Mouse (Mus musculus) E14TG2a.4 (cell line): ENCODE data around the gene 1700007K13Rik.

Experiments used
- H3K27me3 ChIP-seq: 2 replicates; pipeline ENCODE4 v1.6.1; 2014; ENCODE audit warnings: low read length, control low read depth; ENCODE audit not compliant: insufficient read depth
- H3K36me3 ChIP-seq: 2 replicates; pipeline ENCODE4 v1.6.1; 2014; ENCODE audit warnings: low read length, control low read depth; ENCODE audit not compliant: insufficient read depth
- H3K4me1 ChIP-seq: replicated peaks from 2 replicates; pipeline ENCODE4 v1.6.1; 2014; ENCODE audit warnings: low read depth, low read length, control low read depth
- H3K4me3 ChIP-seq: replicated peaks from 2 replicates; pipeline ENCODE4 v1.5.1; 2014; ENCODE audit warnings: mild to moderate bottlenecking, low read length
- H3K9me3 ChIP-seq: 2 replicates; pipeline ENCODE4 v1.6.1; 2014; ENCODE audit warnings: low read length, control low read depth
- CTCF ChIP-seq: conservative IDR thresholded peaks from 2 replicates; pipeline ENCODE4 v1.5.1; 2014; ENCODE audit warnings: low read length
- NANOG ChIP-seq: IDR thresholded peaks from 2 replicates; pipeline ENCODE4 v1.6.1; 2014; ENCODE audit warnings: borderline replicate concordance, low read length, mixed read lengths
- POU5F1 ChIP-seq: IDR thresholded peaks from 2 replicates; pipeline ENCODE4 v1.6.1; 2014; ENCODE audit warnings: low read length, borderline replicate concordance

1700007K13Rik gene

DNA sequence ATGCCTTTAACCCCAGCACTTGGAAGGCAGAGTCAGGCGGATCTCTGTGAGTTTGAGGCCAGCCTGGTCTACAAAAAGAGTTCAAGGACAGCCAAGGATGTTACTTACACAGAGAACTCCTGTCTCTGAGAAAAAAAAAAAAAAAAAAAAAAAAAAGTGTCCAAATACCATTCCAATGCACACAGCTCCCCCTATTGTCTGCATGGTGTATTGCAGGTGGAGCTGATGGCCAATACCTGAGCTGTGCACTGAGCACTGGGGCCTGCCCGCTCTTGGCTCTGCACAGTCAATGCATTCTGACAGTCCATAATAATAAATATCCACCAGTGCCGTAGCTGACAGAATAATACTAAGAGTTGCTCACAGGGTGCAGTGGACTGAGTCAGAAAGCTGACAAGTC, 2.2 kb downstream of the 1700007K13Rik start:
- no peaks in the 10 kb centered on the region for H3K9me3 ChIP-seq
- peaks cover 44% of the 10 kb centered on the region for H3K4me1 ChIP-seq
- peak; percentile 95 for TF ChIP-seq CTCF
- TF ChIP-seq NANOG = no peak

DNA sequence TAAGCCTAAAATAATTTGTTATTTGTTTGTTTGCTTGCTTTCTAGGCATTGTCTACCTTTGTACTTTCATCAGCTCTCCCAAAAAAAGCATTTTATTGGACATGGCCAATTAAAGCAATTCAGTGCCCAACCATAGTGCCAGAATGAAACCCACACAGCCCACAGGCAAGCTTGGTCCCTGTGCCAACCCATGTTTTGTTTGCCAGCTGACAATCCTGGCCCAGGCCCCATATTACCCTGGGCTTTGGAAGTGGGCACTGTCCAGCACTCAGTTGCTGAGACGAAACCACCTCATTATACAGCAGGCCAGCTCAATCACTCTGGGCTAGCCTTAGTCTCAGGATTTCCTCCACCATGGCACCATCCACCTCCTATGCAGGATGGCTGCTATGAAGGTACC, 9.5 kb downstream of the 1700007K13Rik start:
- peaks cover 1% of the 10 kb centered on the region; the same call in 1 of the 2 replicates for H3K36me3 ChIP-seq
- H3K27me3 ChIP-seq = peaks cover 11% of the 10 kb centered on the region
- TF ChIP-seq POU5F1 = no peak
- TF ChIP-seq CTCF = no peak
- no peak for TF ChIP-seq NANOG
- H3K9me3 ChIP-seq = no peaks in the 10 kb centered on the region
- H3K4me1 ChIP-seq = peaks cover 27% of the 10 kb centered on the region
- no peak overlapping the region for H3K4me3 ChIP-seq

More for the DNA sequence above, 2.2 kb downstream of the 1700007K13Rik start:
- Histone ChIP-seq H3K4me3 (no peak overlapping the region), H3K27me3 (peaks cover 3% of the 10 kb centered on the region; the same call in 1 of the 2 replicates), H3K36me3 (peaks cover 17% of the 10 kb centered on the region)

DNA sequence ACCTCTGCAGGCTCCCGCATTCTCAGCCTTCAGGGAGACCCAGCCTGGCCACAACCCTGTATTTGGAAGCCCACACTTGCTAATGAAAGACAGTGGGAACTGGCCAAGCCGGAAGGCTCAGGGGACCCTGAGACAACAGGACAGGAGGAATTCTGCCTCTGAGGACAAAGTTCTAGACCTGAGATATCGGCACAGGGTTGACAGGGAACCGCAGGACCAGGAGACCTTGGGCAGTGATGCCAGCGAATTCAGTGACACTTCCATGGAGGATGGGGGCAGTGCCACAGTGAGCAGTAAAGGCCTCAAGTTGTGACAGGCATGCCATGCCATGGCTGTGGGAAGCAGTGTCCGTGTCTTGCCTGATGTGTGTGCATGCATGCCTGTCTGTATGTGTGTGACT, 12.6 kb downstream of the 1700007K13Rik start:
- no peak overlapping the region for H3K4me3 ChIP-seq
- H3K9me3 ChIP-seq = no peaks in the 10 kb centered on the region
- peaks cover 38% of the 10 kb centered on the region for H3K27me3 ChIP-seq
- peaks cover 35% of the 10 kb centered on the region for H3K4me1 ChIP-seq
- no peak for TF ChIP-seq NANOG
- no peak for TF ChIP-seq POU5F1
- no peak for TF ChIP-seq CTCF
- peaks cover 3% of the 10 kb centered on the region; the same call in 1 of the 2 replicates for H3K36me3 ChIP-seq

DNA sequence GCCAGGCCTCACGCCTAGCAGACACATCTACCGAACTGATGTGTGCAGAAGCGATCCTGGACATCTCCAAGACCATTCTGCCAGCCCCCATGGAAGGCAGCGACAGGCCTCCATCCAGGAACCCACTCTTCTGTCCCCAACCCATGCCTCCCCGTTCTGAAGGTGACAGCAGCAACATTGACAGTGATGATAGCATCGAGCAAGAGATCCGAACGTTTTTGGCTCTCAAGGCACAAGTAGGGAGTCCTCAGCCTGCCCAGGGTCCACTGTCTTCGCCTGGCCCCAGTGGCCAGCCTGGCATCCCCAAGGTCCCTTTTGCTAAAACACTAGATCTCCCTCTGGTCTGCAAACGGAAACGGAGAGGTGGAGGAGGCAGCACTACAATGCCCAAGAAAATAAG, 14.5 kb downstream of the 1700007K13Rik start:
- TF ChIP-seq POU5F1 (no peak), NANOG (no peak)
- Histone ChIP-seq H3K4me3 (no peak overlapping the region), H3K9me3 (no peaks in the 10 kb centered on the region), H3K36me3 (peaks cover 3% of the 10 kb centered on the region; the same call in 1 of the 2 replicates), H3K27me3 (peaks cover 53% of the 10 kb centered on the region), H3K4me1 (peaks cover 39% of the 10 kb centered on the region)

DNA sequence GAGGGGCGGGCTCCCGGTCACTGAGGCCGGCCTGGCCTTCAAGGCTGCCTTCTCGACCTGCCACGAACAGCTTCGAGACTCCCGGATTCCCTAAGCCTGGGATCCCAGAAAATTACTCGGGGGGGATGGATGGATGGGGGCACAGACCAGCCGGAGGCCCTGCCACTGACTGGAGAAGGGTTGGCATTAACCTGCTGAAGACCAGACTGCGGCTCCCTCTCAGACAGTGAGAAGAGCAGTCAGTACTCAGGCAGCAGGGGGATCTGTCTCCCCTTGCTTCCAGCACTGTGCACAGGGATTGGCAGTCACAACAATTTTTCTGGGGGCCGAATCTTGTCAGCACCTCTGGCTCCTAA, 18.8 kb downstream of the 1700007K13Rik start:
- Histone ChIP-seq H3K27me3 (peaks cover 80% of the 10 kb centered on the region), H3K9me3 (no peaks in the 10 kb centered on the region), H3K36me3 (peaks cover 3% of the 10 kb centered on the region; the same call in 1 of the 2 replicates), H3K4me3 (peak overlapping the region; percentile 84), H3K4me1 (peaks cover 20% of the 10 kb centered on the region)
- no peak for TF ChIP-seq POU5F1
- no peak for TF ChIP-seq CTCF
- no peak for TF ChIP-seq NANOG

DNA sequence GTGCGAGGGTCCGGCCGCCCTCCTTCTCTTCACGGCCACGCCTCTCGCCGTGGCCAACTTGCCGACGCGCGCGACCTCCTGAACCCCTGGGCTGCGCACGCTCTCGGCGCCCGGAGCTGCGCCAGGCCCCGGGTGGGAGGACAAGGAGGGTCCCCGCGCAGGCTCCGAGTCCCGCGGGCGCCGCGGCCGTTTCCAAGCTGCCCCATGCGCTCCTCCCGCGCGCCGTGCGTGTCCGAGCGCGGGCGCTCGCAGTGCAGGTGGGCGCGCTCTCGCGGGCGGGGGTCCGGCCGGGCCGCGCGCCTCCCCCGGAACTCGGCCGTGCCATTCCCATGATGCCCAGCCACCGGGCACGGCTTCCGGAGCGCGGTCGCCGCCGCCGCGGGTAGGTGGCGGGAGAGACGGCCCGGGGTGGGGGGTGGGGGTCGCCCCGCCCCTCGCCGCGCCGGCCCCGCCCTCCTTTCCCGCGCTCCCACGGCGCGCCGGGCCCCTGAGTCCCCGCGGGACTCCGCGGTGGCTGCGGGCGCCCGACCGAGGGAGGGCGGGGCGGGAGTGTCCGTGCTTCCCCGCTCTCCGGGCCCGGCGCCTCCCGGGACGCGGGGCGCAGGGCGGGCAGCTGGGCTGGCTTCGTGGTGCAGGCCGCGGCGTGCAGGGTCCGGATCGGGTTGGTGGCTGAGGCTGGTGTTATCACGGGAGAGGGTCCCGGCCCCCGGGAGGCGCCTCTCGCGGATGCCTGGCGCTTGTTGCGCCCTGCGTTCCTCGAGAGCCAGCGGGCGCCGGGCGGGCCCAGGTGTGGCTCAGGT, 19.4 kb downstream of the 1700007K13Rik start, which contains the start of gene Ppp1r26:
Gene Ppp1r26 (plus strand): TSS at position 286 of the 800 bp plus-strand sequence.
- peak within 1 kb of the TSS; percentile 84 for H3K4me3 ChIP-seq
- peaks cover 3% of the 10 kb centered on the region; the same call in 1 of the 2 replicates for H3K36me3 ChIP-seq
- H3K27me3 ChIP-seq = peaks cover 75% of the 10 kb centered on the region
- no peak for TF ChIP-seq NANOG
- no peak for TF ChIP-seq CTCF
- TF ChIP-seq POU5F1 = no peak
- H3K9me3 ChIP-seq = no peaks in the 10 kb centered on the region
- peaks cover 26% of the 10 kb centered on the region for H3K4me1 ChIP-seq

DNA sequence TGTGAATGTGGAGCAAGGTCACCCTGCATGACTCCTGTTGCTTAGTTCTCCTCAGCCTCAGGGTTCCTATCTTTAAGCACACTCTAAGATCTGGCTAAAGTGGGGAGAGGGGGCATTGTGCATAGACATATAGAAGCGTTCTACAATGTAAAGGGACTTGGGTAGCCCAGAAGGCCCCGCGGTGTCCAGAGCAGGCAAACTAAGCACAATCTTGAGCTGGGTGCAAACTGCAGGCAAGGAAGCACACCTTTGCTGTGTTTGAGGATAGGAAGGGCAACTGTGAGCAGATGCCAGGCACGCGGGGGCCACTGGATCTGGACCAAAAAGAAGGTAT, 20.0 kb downstream of the 1700007K13Rik start:
- peak overlapping the region; percentile 84 for H3K4me3 ChIP-seq
- H3K9me3 ChIP-seq = no peaks in the 10 kb centered on the region
- TF ChIP-seq NANOG (no peak), POU5F1 (no peak), CTCF (no peak)
- H3K36me3 ChIP-seq = peaks cover 3% of the 10 kb centered on the region; the same call in 1 of the 2 replicates
- H3K4me1 ChIP-seq = peaks cover 31% of the 10 kb centered on the region
- peaks cover 69% of the 10 kb centered on the region for H3K27me3 ChIP-seq

DNA sequence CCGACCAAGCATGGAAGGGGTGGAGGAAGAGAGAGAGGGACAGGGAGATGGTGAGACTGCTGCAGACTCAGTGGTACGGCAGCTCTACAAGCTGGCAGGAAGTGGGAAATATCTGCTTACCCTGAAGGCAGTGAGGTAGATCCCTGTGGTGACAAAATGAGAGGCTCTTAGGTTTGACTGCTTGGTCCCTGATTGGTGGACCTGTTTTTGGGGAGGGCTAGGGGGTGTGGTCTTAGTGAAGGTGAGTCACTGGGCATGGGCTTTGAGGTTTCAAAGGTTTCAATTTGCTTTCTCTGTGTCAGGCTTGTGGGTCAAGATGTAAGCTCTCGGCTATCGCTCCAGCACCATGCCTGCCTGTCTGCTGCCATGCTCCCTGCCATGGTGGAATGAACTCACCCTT, 21.1 kb downstream of the 1700007K13Rik start:
- Histone ChIP-seq H3K27me3 (peaks cover 59% of the 10 kb centered on the region), H3K36me3 (peaks cover 3% of the 10 kb centered on the region; the same call in 1 of the 2 replicates), H3K9me3 (no peaks in the 10 kb centered on the region), H3K4me3 (no peak overlapping the region), H3K4me1 (peaks cover 35% of the 10 kb centered on the region)
- TF ChIP-seq NANOG (no peak), CTCF (no peak), POU5F1 (no peak)

DNA sequence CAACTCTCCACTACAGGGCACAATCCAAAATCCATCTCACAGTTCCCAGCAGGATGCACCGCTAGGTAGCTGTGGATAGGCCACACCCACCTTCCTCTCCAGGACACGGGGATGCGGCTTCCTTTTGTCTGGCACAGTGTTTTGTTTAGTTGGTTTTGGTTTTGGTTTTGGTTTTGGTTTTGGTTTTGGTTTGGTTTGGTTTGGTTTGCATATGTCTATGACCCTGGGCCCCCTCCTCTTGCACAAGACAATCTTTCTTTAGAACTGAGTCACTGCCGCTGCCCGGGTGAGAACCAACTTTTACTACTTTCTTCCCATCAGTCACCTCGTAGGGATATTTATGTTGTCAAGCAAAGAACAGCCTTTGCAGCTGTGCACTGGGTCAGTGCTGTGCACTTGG, 25.3 kb downstream of the 1700007K13Rik start:
- Histone ChIP-seq H3K9me3 (no peaks in the 10 kb centered on the region), H3K27me3 (peaks cover 23% of the 10 kb centered on the region), H3K4me1 (peaks cover 31% of the 10 kb centered on the region), H3K36me3 (no peaks in the 10 kb centered on the region), H3K4me3 (no peak overlapping the region)
- TF ChIP-seq NANOG (no peak), POU5F1 (no peak), CTCF (no peak)

DNA sequence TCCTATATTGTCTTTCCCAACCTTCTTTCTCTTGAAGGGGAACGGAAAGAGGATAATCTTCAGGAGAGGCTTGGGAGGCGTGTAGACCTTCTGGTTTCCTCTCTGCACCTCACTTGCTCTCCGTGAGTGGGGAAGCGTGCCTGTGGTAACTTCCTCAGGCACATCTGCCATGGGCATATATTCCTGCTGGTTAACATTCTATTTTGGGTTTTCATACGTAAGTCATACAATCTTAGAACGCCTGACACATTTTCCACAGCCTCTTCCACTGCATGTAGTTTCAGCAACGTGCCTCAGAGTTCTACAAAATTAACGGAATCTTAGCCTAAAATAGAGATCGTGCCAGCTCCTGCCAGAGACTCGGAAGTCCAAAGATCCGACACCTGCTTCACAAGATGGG, 30.7 kb downstream of the 1700007K13Rik start:
- Histone ChIP-seq H3K4me3 (no peak overlapping the region), H3K4me1 (peaks cover 17% of the 10 kb centered on the region), H3K9me3 (peaks cover 7% of the 10 kb centered on the region), H3K36me3 (no peaks in the 10 kb centered on the region), H3K27me3 (no peaks in the 10 kb centered on the region)
- no peak for TF ChIP-seq POU5F1
- no peak for TF ChIP-seq NANOG
- no peak for TF ChIP-seq CTCF
